Mouse (Mus musculus) olfactory bulb, adult 2 months (tissue): Measurements from ENCODE around the gene Lztr1. TPM values are rescaled to one million over a fixed set of nuclear protein-coding genes. Genes with fewer than 3 reads are reported as not detected.
"Not testable (repeated sequence)": the region's sequence is repeated elsewhere in the genome, so short reads cannot be mapped to it uniquely, and the experiment has no call there.

Experiments used
- H3K27ac ChIP-seq: fragments of 200-500 bp; 2 replicates; pipeline ENCODE4 v1.5.1; 2012; ENCODE audit warnings: low read depth, low read length; ENCODE audit not compliant: insufficient read depth
- H3K4me1 ChIP-seq: fragments of 200-500 bp; 2 replicates; pipeline ENCODE4 v1.6.1; 2012; ENCODE audit warnings: low read length; ENCODE audit not compliant: control insufficient read depth, insufficient read depth
- H3K4me3 ChIP-seq: fragments of 200-500 bp; 2 replicates; pipeline ENCODE4 v1.5.1; 2012; ENCODE audit warnings: mild to moderate bottlenecking, low read depth, low read length, moderate library complexity; ENCODE audit not compliant: insufficient read depth
- CTCF ChIP-seq: fragments of 200-500 bp; IDR thresholded peaks from 2 replicates; pipeline ENCODE4 v1.5.1; 2012; ENCODE audit warnings: low read depth, mild to moderate bottlenecking, low read length, moderate library complexity; ENCODE audit not compliant: insufficient read depth
- POLR2A ChIP-seq: fragments of 200-500 bp; IDR thresholded peaks from 2 replicates; pipeline ENCODE4 v1.6.1; 2012; ENCODE audit warnings: mild to moderate bottlenecking, low read depth, low read length, moderate library complexity; ENCODE audit not compliant: insufficient read depth
- WGBS: fragments of 180-500 bp; shearing (Covaris S2); methylation state at CpG from one replicate; pipeline ENCODE4 v1.1.7; 2018; 5-methylcytosine and 5-hydroxymethylcytosine counted together
- polyA plus RNA-seq: library from polyadenylated mRNA; stranded (reverse); fragments of >200 nt; gene quantifications from 2 replicates; pipeline ENCODE4 v1.2.4, GENCODE M21; 2012; ENCODE audit warnings: low replicate concordance; ENCODE audit not compliant: missing spikeins, insufficient read depth, insufficient read length

Gene Lztr1
- polyA plus RNA-seq, 1 experiment: not detected

DNA sequence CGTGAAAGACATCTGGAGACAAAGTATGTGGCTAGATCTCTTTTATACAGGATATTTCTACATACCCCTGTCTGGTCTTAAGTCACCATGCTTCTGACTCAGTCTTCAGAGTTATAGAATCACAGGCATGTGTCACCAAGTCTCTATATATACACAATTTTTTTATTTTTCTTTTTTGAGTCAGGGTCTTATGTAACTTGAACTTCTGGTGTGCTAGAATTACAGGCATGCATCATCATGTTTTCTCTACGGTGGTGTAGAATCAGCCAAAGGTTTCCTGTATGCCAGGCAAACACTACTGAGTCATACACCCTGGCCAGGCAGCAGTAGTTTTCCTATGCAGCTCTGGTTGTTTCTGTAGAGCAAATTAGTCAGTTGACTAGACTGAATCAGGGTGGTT is 34.1 kb downstream of the Lztr1 start:
- TF ChIP-seq POLR2A (no peak), CTCF (no peak)
- no peaks in the 10 kb centered on the region for H3K4me1 ChIP-seq
- H3K27ac ChIP-seq: no peak overlapping the region
- WGBS: 59% methylated on average over 2 of the region's 2 CpGs
- H3K4me3 ChIP-seq: no peak overlapping the region

DNA sequence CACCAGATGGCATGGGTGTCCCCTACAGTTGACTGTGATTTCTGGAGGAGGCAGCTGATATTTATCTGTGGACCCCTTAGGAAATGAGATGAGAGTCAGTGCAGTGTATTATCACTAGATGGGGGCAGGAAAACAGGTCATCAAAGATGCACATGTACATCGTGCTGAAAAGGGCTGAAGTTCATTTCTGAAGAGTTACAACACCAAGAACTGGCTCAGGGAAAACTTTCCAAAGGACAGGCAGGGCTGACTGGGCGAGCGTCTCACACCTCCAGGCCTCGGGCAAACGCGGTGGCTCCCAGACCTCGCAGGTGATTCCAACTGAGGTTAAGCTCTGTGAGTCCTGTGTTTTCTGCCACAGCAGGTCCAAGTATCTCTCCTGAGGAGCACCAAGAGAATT is 44.3 kb downstream of the Lztr1 start:
- peaks cover 8% of the 10 kb centered on the region for H3K4me1 ChIP-seq
- no peak for TF ChIP-seq CTCF
- no peak for TF ChIP-seq POLR2A
- no peak overlapping the region for H3K27ac ChIP-seq
- no peak overlapping the region for H3K4me3 ChIP-seq
- WGBS: 90% methylated on average over 7 of the region's 7 CpGs

DNA sequence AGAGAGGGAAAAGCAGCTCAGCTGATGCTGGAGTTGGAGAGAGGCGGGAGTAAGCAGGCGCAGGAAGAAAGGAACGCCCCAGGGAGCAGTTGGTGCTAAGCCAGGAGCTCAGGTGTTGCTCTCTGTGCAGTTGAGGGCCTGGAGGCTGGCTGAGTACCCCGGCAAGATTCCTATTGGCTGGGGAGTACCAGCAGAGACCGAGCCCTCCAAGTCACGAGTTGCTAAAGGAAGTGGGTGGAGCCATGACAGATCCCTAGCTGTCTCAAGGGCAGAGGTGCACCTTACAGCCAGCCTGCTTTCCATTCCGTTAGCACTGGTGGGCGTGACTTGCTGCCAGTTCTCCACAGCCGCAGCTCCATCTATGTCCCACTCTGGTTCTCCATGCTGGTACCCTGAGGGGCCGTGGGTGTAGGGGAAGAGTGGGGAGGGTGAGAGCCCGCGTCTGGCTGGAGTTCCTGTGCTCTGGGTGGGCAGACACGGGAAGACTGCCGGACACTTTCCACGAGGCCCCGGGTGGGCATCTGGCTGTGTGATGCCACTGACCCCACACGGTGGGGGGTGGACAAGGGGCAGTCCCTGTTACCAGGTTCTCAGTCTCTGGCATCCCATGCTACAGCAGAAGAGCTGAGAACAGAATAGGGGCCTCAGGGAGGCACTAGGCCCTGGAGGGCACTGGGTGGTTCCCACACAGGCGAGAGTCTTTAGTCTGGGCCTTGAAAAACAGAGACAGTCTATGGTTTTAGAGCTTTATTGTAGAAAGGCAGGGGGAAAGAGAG is 45.6 kb downstream of the Lztr1 start:
- 6% methylated on average over 18 of the region's 18 CpGs for WGBS
- TF ChIP-seq POLR2A (no peak), CTCF (no peak)
- Histone ChIP-seq H3K27ac (no peak overlapping the region), H3K4me3 (peak overlapping the region; percentile 28), H3K4me1 (peaks cover 13% of the 10 kb centered on the region)

DNA sequence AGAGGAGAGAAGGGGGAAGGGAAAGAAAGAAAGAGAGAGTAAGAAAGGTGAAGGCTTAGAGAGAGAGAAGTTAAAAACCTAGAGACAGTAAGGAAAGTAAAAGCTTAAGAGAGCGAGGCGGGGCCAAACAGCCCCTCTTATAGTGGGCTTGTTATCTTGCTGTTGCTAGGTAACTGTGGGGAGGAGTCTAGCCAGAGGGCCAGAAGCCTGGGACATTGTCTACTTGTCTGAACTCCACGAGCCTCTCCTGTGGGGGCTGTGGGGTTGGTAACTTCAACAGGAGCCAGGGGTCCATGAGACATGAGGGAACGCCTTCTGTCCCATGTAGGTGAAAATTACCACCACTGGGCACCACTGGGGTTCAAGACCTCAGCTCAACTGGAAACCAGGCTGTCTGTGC is 46.2 kb downstream of the Lztr1 start:
- WGBS: 57% methylated on average over 4 of the region's 4 CpGs
- H3K4me1 ChIP-seq: peaks cover 13% of the 10 kb centered on the region
- H3K4me3 ChIP-seq, H3K27ac ChIP-seq: not testable (repeated sequence)

DNA sequence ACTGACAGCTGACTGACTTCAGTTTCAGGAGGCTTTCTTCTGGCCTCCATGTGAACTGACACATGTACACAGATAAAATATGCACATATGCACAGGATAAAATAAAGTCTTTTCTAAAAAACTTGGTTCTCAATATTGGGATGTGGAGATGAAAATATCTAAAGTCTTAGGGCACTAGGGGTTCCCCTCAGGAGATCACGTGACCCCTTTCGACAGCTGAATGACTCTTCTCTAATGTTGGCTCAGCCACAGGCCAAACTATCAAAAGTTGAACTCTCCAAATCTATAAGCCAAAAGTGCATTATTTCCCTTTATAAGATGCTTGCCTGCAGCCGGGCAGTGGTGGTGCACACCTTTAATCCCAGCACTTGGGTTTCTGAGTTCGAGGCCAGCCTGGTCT is 47.7 kb downstream of the Lztr1 start:
- WGBS: 86% methylated on average over 4 of the region's 4 CpGs
- no peak overlapping the region for H3K27ac ChIP-seq
- TF ChIP-seq CTCF (no peak), POLR2A (no peak)

DNA sequence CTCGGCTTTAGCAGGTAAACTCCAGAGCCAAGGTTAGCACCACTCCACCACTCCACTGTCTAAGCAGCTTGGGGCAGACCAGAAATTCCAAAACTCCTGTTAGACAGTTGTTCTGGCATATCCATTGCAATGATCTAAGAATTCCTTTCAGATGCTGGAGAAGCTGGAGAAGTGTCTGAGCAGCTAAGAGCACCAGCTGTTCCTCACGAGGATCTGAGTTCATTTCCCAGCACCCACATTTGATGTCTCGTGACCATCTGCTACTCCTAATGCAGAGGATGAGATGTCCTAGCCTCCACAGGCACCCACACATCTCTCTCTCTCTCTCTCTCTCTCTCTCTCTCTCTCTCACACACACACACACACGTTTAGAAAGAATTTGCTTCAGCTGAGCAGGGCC is 48.4 kb downstream of the Lztr1 start:
- no peak overlapping the region for H3K4me3 ChIP-seq
- WGBS: 58% methylated on average over 4 of the region's 4 CpGs
- peaks cover 25% of the 10 kb centered on the region for H3K4me1 ChIP-seq
- TF ChIP-seq POLR2A (no peak), CTCF (no peak)
- no peak overlapping the region for H3K27ac ChIP-seq

More for the DNA sequence above, 47.7 kb downstream of the Lztr1 start:
- Histone ChIP-seq H3K4me1 (peaks cover 18% of the 10 kb centered on the region), H3K4me3 (no peak overlapping the region)

DNA sequence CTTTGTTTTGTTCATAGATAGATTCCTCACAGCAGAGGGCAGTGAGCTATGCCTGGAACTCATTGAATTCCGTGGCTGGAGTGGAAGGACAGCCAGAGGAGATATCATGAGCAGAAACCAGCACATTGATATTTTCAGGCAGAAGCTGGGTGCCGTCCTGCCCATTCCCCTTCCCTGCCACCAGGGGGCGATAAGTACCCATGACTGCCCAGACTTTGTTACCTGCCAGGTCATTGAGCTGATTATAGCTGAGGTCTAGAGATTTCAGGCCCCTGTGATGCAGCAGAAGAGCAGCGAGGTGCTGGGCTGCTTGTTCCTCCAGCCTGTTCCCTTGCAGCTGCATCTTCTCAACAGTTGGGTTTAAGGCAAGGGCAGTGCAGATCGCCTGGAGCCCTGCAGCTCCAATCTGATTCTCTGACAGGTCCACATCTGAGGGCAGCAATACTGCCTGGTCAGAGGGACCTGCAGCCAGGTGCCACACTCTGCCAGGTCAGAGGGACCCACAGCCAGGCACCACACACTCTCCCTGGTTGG is 49.5 kb downstream of the Lztr1 start:
- Histone ChIP-seq H3K27ac (no peak overlapping the region), H3K4me3 (no peak overlapping the region), H3K4me1 (peaks cover 36% of the 10 kb centered on the region)
- WGBS: 3% methylated on average over 5 of the region's 5 CpGs
- no peak for TF ChIP-seq POLR2A
- peak; percentile 80 for TF ChIP-seq CTCF

DNA sequence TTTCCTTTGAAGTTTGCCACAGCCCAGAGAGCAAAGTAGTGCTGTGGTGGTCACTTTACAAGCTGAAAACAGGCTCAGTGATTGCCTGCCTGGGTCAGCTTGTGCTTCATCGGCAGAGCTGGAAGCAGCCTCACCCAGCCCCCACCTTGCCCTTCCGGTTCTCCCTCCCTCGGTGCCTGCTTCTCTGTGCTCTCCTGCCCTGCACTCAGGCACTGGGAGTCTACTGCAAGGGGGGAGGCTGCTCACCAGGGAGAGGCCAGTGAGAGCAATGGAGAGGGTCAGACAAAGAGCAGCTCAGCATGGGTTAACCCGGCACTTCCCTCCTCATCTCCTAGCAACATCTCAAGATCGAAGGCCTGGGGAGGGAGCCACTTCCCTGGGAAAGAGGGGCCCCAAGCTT is 50.3 kb downstream of the Lztr1 start:
- Histone ChIP-seq H3K4me3 (no peak overlapping the region), H3K4me1 (peaks cover 34% of the 10 kb centered on the region), H3K27ac (no peak overlapping the region)
- 6% methylated on average over 5 of the region's 5 CpGs for WGBS
- TF ChIP-seq POLR2A: no peak
- no peak for TF ChIP-seq CTCF

DNA sequence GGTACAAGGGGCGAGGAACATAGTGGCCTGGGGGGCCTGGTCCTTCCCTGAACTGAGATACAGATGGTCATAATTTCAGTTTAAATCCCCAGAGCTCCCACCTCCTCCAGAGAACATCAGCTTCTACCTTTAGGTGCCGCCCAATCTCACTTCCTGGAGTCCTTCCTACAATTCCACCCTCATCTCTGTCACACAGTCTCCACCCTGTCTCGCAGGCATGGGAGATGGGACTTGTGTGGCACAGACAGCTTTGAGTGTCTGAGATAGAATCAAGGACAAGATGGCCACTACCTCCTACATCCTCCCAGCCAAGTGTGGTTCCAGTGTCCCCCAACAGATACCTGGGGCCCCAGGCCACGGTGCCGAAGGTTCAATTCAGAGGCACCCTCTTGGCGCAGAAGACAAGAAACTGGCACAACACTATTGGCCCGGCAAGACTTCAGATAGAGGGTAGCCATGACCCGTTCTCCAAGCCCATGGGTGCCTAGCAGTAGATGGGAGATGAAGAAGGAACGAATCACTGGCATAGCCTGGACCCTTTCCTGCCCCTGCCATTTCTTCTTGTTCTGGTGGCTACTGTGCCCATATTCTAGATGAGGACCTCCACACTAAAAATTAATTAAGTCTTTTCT is 51.0 kb downstream of the Lztr1 start:
- WGBS: 70% methylated on average over 9 of the region's 9 CpGs
- Histone ChIP-seq H3K4me3 (no peak overlapping the region), H3K4me1 (peaks cover 27% of the 10 kb centered on the region), H3K27ac (no peak overlapping the region)
- no peak for TF ChIP-seq CTCF
- no peak for TF ChIP-seq POLR2A

DNA sequence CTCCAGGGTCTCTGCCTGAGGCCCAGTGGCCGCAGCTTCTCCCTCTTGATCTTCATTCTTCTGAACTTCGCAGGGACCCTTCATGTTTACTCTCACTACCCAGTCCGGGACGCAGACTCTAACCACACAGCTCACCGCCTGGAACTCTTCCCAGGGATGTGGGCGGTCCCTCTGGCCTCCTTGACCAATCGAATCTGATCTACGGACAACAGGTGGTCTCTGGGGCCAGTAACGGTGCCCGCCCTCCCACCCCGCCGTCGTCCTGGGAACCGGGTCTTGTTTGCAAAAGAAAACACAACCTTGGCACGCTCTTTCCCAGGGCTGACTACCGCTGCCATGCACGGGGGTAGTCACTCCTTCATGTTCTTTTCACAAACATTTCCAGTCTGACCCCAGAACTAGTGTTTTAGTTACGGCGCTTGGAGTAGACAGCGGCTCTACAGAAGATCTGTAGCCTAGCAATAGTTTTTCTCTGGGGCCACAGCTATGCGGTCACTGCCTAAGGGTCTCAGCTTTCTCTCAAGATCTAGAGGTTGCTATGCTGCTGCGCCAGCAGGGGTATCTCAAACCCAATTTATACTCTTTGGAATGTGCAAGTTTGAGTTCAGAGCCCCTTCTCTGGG is 52.8 kb downstream of the Lztr1 start, which contains the start of gene Lrrc74b:
Gene Lrrc74b, minus strand, starts transcription at position 120 of the 623 bp plus-strand sequence.
- Histone ChIP-seq H3K4me3 (peak within 1 kb of the TSS; percentile 31), H3K4me1 (peaks cover 27% of the 10 kb centered on the region), H3K27ac (no peak within 1 kb of the TSS)
- TF ChIP-seq POLR2A: no peak
- TF ChIP-seq CTCF: no peak
- WGBS: 7% methylated on average over 22 of the region's 22 CpGs
